Mouse (Mus musculus): Measurements from ENCODE around the gene Pacrg. TPM values are rescaled to one million over a fixed set of nuclear protein-coding genes. Genes with fewer than 3 reads are reported as not detected.

Gene Pacrg
- polyA plus RNA-seq, 3 experiments from 2014 or later, result not detected

DNA sequence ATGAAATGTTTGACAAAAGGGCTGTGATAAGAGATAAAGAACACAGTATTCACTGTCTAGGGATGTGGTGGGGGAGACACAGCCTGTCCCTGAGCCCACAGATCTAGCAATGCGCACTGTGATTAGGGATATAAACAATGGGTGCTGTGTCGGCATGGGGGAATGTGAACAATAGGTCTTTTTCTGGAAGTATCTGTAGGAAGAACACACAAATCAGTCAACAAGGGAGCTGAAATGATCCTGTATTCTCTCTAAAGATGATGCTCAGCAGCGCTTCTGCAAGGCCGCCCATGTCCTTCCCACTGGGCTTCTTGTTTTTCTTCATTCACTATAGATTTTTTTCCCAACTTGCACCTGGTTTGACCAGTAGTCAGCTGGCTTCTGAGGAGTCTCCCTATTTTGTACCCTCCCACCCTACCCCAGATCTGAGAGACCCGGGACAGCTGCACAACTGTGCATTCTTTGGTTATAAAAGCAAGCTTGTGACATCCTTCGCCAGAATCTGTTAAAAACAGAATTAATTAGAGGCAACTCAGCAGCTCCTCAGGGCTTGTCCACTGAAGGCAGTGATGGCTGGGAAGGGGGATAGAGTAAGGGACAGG, 356.1 kb downstream of the Pacrg start:
- no peak for ATAC-seq

DNA sequence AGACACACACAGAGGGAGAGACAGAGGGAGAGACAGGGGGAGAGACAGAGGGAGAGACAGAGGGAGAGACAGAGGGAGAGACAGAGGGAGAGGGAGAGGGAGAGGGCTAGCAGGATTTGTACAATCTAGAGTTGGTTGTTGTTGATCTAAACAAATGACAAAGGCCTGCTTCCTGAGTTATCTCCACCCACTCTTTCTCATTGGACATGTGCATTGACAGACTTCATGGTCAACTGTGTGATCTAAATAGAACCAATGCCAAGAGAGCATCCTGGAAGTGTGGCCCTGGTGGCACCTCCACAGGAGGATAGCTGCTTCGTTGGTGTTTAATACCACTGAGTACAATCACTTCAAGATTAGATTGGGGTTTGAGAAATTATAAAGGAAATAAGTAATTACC, 359.0 kb downstream of the Pacrg start:
- ATAC-seq, result no peak

DNA sequence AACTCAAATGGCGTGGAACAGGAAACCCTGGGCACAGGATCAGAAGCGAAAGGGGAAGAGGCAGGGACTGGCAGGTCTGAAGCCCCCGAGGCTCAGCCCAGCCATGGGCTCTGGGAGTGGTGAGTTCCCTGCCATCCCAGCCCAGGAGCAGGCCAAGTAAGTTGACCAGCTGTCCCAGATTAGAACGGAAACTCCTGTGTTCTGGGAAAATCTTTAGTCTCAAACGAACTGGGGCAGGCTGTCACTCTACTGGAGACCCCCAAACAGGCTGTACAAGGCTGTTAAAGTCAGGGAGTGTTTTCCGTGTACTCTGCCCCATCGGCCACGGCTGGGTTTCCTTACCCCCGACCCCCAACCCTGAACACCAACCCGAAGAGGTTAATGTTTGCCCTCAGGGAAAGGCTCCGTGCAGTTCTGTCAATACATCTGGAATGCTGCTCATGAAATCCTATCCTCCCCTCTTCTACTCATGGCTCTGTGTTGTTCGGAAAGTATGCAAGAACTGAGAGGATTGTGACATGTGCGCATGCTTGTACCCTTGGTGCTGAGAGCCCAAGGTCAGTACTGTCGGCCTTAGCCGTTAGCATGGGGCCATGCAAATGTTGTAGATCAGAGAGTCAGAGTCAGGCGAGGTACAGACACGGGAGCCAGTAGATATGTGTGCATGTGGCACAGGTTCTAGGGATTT, 360.9 kb downstream of the Pacrg start:
- no peak for ATAC-seq

DNA sequence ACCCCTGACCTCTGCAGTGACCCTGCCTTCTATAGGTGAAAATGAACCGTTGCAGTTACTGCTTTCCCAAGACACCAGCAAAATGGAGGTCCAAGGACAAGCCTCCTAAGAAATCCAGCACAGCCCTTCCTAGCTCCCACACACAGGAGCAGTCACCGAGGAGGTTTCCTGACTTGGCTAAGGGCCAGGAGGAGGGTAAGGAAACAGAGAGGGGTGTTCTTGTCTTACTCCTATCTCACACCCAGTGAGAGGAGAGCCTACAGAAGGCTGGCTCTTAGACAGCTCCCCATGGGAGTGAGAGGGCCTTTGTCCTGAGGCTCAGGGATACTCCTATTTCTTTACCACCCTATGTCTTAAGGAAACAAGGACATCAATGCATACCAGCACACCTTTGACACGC, 361.7 kb downstream of the Pacrg start:
- no peak for ATAC-seq

DNA sequence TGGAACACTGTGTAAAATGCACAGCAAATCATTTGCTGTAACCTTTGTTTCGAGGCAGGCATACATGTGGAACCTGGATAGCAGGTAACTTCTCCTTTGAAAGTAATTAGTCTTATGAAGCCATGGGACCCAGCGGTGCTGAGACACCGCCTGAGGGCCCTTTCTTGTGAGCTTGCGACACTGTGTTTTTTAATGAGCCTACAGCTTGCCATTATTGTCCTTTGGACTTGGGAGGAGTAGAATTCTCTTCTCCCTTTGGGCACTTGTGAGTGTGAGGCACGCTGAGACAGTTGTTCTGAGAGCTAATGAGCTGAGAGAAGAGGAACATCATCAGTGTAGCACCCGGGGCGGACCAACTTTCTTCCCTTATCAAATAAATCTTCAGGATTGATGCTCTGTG, 363.3 kb downstream of the Pacrg start:
- ATAC-seq, result no peak

DNA sequence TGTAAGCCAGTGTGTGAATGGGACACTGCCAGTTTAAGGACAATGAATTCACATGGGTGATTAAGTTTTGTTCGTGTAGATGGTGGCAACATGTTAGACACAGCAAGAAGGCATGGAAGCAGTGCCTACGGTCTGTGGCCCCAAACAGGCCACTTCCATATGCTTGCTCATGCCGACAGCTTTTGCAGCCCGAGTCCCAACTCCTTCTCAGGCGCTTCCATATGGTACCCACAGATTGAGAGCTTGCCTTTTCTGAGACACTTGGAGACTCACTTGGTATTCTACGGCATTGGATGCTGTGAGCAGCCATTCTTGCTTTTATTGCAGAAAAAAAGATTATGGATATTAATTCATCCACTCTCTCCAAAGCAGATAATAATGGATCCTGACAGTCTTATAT, 365.1 kb downstream of the Pacrg start:
- no peak for ATAC-seq

DNA sequence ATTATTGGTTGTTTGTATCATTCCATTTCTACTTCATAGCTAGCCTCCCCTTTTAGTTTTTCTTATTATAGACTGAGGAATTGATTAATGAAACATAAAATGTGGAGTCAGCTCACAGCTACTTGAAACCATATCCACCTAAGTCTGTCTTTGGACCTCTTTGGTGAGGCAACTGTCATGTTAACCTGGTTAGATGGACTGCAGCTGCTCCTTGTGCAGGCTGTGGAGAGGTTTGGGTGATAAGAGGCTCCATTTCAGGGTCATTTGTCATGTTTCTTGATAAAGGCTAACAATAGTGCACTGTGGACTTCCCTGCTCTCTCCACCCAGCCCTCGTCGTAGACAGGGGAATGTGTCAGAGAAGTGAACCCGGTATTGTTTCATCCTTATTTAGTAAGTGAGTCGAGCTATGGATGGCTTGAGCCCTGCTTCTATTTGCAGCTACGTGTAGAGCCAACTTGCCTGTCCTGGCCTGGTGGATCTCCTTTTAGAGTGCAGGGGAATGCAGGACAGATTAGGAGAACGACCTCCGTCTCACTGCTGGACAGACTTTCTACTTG, 366.2 kb downstream of the Pacrg start:
- ATAC-seq, result no peak

DNA sequence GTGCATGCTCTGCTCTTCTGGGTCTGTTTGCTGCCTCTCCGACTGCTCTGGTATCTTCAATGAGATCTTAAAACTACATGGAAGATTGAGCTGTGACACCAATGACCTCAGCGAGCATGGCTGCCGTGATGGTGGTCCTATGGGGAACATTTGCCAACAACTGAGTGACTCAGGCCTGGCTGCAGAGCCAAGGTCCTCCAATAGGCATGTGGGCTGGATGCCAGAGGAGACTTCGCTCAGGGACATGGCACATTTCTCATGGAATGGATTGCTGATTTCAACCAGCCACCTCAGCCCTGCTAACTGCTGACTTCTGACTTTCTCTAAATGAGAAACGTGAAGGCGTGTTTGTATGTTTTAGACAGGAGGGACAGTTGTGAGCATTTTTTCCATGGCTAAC, 366.9 kb downstream of the Pacrg start:
- ATAC-seq, result no peak

DNA sequence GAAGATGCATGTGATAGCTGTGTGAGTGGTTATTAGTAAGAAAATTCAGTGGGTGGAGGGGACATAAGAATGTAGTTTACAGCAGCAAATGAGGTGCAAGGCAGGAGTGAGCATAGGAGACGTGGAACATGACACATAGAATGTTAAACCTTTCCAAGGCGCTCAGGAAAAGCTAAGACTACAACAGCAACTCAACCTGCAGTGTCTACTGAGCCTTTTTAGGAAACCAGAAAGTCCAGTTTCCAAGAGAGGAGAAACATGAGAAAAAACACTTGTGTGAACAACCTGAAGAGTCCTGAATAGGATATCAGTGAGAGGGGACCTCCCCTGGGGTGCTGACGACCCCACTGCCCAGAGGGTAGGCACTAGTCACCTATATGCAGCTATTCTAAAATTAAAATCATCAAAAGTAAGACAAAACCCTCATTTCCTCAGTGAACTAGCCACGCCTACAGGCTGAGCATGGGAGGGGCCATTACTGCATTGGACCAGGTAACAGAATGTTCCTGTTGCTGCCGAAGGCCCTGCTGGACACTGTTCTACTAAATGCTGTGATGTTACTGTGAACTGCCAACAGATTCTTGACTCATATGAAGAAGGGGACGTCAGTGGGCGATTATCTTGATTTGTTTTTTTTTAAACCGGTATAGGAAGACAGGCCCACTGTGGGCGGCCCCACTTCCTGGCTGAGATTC, 370.1 kb downstream of the Pacrg start:
- no peak for ATAC-seq

DNA sequence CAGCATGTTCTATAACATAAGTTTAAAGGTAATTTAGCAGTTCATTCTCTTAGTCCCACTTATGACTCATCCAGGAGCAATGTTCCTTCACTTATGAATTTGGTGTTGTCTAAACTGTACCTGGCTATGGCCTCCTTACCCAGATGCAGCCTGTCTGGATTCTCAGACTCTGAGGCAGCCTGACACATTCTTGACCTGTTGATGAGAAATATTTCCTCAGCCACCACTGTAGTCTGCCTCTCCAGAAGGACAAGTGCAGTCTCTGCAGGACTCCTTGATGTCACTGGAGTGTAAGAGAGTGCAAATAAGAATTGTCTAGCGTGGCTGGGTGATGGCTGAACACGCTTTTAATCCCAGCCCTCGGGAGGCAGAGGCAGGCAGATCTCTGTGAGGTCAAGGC, 373.0 kb downstream of the Pacrg start:
- ATAC-seq, result no peak

DNA sequence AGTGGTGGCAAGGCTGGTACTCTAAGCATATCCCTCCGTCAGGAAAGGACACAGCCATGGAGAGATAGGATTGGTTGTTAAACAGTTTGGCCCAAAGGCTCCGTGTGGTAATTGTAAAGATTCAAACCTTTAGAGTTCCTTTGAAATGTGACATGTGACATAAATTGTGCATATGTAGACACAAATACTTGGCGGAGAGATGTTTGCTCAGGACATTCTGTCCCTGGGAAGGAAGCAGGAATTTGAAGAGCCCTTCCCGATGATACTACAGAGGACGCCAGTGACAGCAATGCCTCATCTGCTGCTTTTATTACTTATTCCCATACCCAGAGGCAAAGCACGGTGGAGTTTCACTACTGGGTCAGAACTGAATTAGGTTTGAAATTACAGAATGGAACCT, 374.6 kb downstream of the Pacrg start:
- ATAC-seq, result no peak

DNA sequence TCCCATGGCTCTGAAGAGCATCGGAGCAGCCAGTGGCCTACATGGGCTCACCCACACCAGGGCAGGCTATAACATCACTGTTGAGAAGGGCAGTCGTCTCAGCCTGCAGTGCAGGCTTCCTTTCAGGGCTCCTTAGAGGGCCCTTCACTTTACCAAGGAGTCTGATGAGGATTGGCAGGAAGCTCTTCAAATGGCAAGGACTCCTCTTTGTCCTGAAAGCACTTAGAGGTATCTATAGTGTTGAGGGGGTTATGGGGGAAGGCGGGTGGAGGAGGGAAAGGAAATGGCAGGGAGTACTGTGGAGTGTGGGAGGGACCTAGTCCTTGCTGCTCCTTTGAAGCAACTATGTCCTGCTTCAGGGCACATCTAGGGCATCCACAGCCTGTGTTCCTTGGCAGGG, 375.4 kb downstream of the Pacrg start:
- ATAC-seq, result no peak

DNA sequence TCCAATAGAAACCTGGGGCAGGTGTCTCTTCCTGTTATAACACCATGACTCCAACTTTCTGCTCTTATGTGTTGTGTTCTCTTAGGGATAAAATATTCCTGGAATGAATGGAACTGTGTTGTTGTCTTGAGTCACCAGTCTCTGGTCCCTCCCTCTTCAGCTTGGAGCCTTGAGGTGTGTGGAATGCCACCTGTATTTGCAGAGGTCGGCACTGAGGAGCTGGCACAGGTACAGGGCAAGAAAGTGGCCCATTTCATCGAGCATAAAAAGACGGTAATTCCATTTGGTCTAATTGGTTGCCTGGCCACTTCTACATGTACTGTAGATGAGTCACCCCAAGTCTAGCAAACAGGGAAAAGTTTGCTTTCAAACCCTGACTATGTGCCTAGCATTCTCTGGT, 376.5 kb downstream of the Pacrg start:
- ATAC-seq, result no peak

DNA sequence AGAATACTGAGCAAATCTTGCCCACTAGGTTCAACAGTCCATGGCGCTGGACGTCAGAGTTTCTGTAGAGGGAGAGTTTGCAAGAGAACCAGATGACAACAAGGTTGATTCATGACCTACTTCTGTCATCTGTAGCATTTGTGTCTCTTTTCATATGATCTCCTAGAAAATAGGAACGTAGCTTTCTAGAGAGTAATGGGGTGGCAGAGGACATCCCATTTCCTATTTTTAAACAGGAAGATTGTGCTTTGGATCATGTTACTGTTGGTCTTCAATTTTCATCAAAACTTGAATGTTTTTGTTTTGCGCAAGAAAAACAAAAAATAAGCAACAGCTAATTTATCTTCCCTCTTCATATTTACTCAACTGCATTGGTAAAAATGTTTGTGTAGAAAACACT, 379.2 kb downstream of the Pacrg start:
- no peak for ATAC-seq

DNA sequence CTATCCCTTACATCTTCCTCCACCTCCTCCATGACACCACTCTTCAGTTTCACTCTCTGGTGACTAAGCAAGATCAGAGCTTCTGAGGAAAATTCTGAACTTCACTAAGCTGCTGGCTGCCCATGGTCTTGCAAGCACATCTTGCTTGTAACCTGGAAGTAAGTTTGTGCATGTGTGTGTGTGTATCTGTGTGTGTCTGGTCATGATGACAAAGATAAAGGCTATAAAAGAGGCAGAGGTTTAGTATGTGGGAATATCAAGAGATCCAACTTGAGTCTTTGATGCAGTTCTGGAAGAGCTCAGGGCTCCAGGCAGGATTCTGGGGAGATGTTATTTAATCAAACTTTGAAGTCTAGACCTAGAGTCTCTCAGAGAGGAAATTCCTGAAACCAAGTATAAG, 381.4 kb downstream of the Pacrg start:
- ATAC-seq, result no peak

DNA sequence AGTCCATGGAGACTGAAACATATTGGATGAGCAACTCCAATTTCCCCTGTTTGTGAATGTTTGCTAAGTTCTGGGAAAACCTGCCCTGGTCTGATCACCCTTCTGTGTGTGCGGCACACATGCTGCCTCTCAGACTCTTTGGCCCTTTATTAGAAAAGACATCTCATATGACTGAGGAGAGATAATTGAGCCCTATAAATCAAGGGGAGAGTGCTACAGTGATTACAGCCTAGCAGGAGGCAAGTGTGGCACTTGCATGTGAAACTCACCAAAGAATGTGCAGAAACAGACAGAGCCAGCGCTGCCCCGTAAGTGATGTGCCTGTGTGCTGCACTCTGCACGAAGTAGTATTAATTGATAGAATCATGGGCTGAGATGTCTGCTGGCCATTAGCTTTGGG, 383.7 kb downstream of the Pacrg start:
- no peak for ATAC-seq

DNA sequence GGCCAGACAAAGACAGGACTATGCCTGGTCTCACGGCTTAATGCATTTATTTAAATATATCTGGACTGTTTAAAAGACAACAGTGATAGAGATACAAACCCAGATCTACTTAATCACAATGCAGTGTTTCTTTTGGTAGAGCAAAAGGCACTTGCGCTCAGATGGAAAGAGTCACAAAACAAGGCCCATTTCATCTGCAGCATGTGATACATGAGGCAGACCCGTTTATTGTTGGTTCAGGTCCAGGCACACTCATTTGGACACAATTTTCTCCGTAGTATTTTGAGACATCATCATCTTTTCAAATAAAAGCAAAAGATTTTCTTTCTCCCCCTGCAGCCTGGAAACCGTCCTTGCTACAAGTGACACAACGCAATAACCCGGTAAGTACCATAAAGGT, 384.1 kb downstream of the Pacrg start:
- ATAC-seq, result no peak

DNA sequence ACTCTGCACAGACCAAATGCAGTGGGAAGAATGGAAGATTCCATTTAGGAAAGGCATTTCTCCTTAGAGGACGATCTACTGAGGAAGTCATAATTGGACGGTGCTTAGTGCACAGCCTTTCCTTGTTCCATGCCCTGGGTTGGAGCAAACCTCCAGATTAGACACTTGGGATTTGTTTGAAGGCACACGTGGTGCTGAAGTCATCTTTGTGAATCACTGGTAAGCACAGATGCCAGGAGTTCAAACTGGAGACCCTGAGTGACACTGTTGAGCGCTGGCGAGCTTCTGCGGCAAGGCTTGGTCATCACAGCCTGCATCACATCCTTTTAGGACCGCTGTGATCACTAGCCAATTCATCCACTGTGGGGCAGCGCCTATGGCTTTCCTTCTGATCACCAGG, 385.7 kb downstream of the Pacrg start:
- no peak for ATAC-seq

DNA sequence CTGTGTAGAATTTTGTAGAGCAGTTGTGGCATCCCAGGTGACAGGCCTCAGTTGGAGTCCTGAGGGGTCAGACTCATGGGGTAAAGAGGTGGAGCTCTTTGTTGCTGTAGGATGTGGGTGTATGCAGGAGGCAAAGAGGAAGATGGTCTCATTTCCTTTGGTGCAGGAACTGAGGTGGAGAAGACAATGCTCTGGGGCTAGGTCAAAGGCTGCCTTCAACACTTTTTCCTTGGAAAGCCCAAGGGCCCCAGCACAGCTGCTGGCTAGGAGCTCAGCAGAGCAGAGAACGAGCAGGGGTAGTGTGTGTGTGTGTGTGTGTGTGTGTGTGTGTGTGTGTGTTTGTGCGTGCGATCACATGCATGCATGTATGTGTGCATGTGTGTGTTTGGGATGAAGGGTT, 387.3 kb downstream of the Pacrg start:
- ATAC-seq, result no peak

DNA sequence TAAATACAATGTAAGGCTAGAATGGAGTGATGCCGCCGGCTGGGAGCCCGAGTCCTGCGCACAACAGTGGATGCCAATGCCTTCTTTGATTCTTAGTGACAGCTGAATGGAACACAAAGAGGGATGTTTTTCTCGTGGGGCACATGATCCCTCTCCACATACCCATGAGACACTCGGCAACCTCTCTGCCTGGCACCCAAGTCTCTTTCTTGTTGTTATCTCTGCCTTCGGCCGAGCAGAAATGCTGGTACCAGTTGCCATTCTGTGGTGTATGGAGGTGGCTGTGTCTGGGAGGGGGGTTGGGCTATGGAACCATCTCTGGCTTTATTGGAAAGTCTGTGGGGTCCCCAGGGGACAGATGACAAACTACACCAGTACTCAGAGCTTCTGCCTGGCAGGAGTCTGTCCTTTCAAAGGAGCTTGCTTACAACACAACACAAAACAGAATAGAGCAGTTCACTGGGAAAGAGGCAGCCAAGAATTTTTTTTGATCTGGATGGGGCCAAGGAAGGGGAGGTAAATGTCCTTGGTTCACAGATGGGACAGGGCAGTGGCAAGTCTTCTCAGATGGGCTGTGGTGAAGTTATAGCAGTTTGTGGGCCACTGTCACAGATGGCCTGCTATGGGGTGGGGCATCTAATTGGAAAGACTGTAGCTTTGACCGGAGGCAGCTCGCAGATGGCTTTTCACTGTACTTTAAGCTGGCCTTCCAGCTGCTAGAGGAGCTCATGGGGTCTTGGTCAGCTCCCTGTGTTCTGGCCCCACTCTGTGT, 388.6 kb downstream of the Pacrg start:
- ATAC-seq, result no peak

DNA sequence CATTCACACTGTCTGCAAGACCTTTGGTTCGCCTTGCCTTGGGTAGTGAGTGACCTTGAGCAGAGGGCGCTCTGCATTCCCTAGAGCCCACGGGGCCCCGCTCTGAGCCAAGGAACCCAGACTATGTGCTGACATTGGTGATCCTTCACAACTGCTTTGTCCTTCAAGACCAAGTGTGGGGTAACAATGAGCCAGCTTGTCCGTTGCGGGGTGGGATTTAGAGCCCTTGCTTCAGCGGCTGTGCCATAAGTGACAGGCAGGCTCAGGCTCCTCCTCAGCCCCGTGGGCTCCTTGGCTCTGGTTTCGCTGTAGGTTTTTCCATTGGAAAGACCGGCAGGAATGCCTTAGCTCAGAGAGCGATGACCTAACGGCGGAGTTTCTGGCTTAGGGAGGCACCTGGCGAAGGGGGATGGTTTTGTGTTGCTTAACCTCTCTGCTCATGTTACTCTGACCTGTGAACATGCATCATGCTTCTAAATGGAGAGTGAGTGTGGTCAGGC, 390.3 kb downstream of the Pacrg start:
- ATAC-seq, result no peak

DNA sequence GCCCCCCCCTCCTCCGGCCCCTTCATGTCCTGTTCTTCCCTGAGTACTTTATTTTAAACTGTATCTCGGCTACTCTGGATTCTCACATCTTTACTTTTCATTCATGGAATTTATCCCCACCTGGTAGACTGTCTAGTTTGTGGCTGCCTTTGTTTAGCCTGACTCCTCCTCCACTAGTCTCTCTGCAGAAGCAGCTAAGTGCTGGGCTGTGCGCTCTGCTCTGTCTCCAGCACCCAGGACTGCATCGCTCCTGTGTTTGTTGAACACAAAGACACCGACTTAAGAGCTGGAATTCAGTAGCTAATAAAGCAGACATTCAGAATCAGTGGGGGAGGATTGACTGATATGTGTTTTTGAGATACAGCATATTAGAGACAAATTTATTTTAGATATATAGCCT, 391.7 kb downstream of the Pacrg start:
- no peak for ATAC-seq

DNA sequence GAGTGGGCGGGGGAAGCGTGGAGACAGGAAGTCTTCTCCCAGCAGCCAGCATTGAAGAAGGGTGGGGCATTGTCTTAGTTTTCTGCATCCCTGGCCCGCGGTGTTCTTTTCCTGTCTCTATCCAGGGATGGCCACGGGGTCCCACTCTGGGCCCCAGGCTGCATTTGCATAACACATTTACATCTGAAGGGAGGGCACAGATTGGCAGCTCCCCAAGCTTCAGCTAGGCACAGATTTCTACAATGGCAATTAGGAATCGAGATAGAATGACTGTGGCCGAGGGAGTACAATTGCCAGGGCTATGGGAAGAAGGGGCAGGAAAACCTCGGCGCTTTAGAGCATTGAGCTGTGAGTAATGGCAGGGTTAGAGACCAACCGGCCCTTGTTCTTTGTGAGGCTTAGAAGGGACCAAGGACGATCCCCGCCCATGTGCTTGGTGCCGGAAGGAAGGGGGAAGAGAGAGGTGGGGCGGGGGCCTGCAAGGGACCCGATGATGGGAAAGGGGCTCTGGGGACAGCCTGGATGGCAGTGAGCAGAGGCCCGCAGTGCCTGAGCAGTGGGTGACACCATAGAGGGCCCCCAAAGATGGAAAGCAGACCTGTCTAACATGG, 398.5 kb downstream of the Pacrg start:
- ATAC-seq, result no peak
